Mouse (Mus musculus): ENCODE results near the gene Zfp593.

GRCm38 (mm10) chr4:134255854-134256253 is 10.5 kb upstream of the Zfp593 start:
- TF ChIP-seq CTCF (IDR thresholded peaks at IDR 0.05; ENCODE audit: low read depth) (no peak), EP300 (IDR thresholded peaks at IDR 0.05; ENCODE audit: low read depth) (no peak)

All from heart, postnatal 0 days (tissue).